Mouse (Mus musculus) neural tube, embryonic 12.5 days (tissue): ENCODE measurements around the gene Vmn1r166. TPM values are rescaled to one million over a fixed set of nuclear protein-coding genes. Genes with fewer than 3 reads are reported as not detected.
"Not testable (repeated sequence)": the region's sequence is repeated elsewhere in the genome, so short reads cannot be mapped to it uniquely, and the experiment has no call there.

ENCODE experiments used
- ATAC-seq: fragments of 200-750 bp; cut with Nextera tagmentation; 2 replicates; pipeline ENCODE4 v1.8.0; 2017; ENCODE audit warnings: low read depth, mild to moderate bottlenecking, moderate TSS enrichment, moderate library complexity; ENCODE audit not compliant: low FRiP score
- H3K27ac ChIP-seq: fragments of 300-500 bp; sonication (generic); 2 replicates; pipeline ENCODE4 v1.5.1; 2016
- H3K27me3 ChIP-seq: fragments of 300-500 bp; sonication (generic); replicated peaks from 2 replicates; pipeline ENCODE4 v1.6.1; 2016; ENCODE audit warnings: mild to moderate bottlenecking
- H3K36me3 ChIP-seq: fragments of 300-500 bp; sonication (generic); 2 replicates; pipeline ENCODE4 v1.6.1; 2016; ENCODE audit warnings: mild to moderate bottlenecking
- H3K4me1 ChIP-seq: fragments of 300-500 bp; sonication (generic); 2 replicates; pipeline ENCODE4 v1.6.1; 2016
- H3K4me2 ChIP-seq: fragments of 300-500 bp; sonication (generic); replicated peaks from 2 replicates; pipeline ENCODE4 v1.6.1; 2016; ENCODE audit warnings: mild to moderate bottlenecking
- H3K4me3 ChIP-seq: fragments of 300-500 bp; sonication (generic); 2 replicates; pipeline ENCODE4 v1.5.1; 2016
- H3K9ac ChIP-seq: fragments of 300-500 bp; sonication (generic); 2 replicates; pipeline ENCODE4 v1.6.1; 2016; ENCODE audit warnings: mild to moderate bottlenecking
- H3K9me3 ChIP-seq: fragments of 300-500 bp; sonication (generic); 2 replicates; pipeline ENCODE4 v1.6.1; 2016; ENCODE audit warnings: mild to moderate bottlenecking
- WGBS: fragments of 180-500 bp; shearing (Covaris S2); methylation state at CpG from one replicate; pipeline ENCODE4 v1.1.7; 2016; 5-methylcytosine and 5-hydroxymethylcytosine counted together
- polyA plus RNA-seq: library from polyadenylated mRNA; unstranded; fragments of >200 nt; fragmentation: Nextera tagmentation; extraction: Ambion mirVana; gene quantifications from 2 replicates; pipeline ENCODE4 v1.2.1, GENCODE M21; 2016

The Vmn1r166 gene
- polyA plus RNA-seq = not detected in 2 replicates

GRCm38 (mm10) chr7:23251582-23251981, at the start of gene Vmn1r166:
Vmn1r166 (minus strand) TSS chr7:23251682.
- not testable (repeated sequence) for ATAC-seq
- WGBS = no CpG with 5 or more reads among the region's 2 CpGs

GRCm38 (mm10) chr7:23300892-23301291, 49.4 kb upstream of the Vmn1r166 start, which contains the start of gene Nlrp4e:
Nlrp4e (plus strand) TSS chr7:23301192.
- ATAC-seq, H3K9me3 ChIP-seq: not testable (repeated sequence)
- WGBS = 81% methylated on average over 3 of the region's 3 CpGs

More at GRCm38 (mm10) chr7:23251582-23251981, at the start of gene Vmn1r166:
- not testable (repeated sequence) for H3K27ac ChIP-seq, H3K4me1 ChIP-seq, H3K4me3 ChIP-seq, H3K36me3 ChIP-seq, H3K9me3 ChIP-seq, H3K9ac ChIP-seq, H3K4me2 ChIP-seq, H3K27me3 ChIP-seq

GRCm38 (mm10) chr7:23278800-23279199, 27.3 kb upstream of the Vmn1r166 start, which contains the start of gene Gm6902:
Gm6902 (minus strand) TSS chr7:23278900.
- not testable (repeated sequence) for H3K27ac ChIP-seq, H3K27me3 ChIP-seq, H3K9ac ChIP-seq, H3K4me1 ChIP-seq, ATAC-seq, H3K9me3 ChIP-seq, H3K4me2 ChIP-seq, H3K4me3 ChIP-seq, H3K36me3 ChIP-seq
- WGBS = no CpG with 5 or more reads among the region's 2 CpGs

More at GRCm38 (mm10) chr7:23300892-23301291, 49.4 kb upstream of the Vmn1r166 start, which contains the start of gene Nlrp4e:
- not testable (repeated sequence) for H3K4me2 ChIP-seq, H3K36me3 ChIP-seq, H3K9ac ChIP-seq, H3K4me1 ChIP-seq, H3K4me3 ChIP-seq, H3K27ac ChIP-seq, H3K27me3 ChIP-seq

DNA sequence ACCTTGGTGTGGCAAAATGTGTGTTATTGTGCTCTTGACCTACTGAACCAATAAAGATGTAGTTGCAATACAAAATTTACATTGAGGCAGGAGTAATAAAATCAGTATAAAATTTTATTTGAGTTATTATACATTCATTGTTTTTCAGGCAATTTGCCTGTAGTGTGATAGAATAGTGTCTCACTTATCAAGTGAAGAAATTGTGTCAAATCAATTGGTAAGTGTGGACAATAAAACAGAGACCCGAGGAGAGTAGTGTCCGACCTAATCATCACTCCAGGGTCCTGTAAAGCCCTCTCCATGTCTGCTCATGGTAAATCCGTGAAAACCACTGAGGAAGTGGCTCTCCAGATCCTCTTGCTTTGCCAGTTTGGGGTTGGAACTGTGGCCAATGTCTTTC, 34.5 kb downstream of the Vmn1r166 start, which contains the start of gene Vmn1r165:
Gene Vmn1r165 (plus strand): TSS at position 301 of the 400 bp plus-strand sequence.
- WGBS = no CpG with 5 or more reads among the region's 3 CpGs

More for the DNA sequence above, 34.5 kb downstream of the Vmn1r166 start, which contains the start of gene Vmn1r165:
- H3K9me3 ChIP-seq, H3K4me1 ChIP-seq, H3K27ac ChIP-seq, ATAC-seq, H3K4me2 ChIP-seq, H3K9ac ChIP-seq, H3K4me3 ChIP-seq, H3K36me3 ChIP-seq, H3K27me3 ChIP-seq: not testable (repeated sequence)

Other genes with a start within 250 kb of the Vmn1r166 start
- gene Gm4216, start 231.8 kb downstream of the Vmn1r166 start, polyA plus RNA-seq = not detected in 2 replicates
- gene Vmn1r163, start 196.1 kb downstream of the Vmn1r166 start, polyA plus RNA-seq = not detected in 2 replicates
- gene Gm8720, start 184.2 kb downstream of the Vmn1r166 start, polyA plus RNA-seq = not detected in 2 replicates
- not detected in 2 replicates for gene Gm10662, start 107.2 kb downstream of the Vmn1r166 start, polyA plus RNA-seq
- not detected in 2 replicates for gene Vmn1r165, start 34.4 kb downstream of the Vmn1r166 start, polyA plus RNA-seq
- not detected in 2 replicates for gene Gm6902, start 27.2 kb upstream of the Vmn1r166 start, polyA plus RNA-seq
- not detected in 2 replicates for gene Nlrp4e, start 49.5 kb upstream of the Vmn1r166 start, polyA plus RNA-seq
- gene Nlrp5, start 134.2 kb upstream of the Vmn1r166 start, polyA plus RNA-seq = not detected in 2 replicates